Comparison of ENCODE assay signal across 12 mouse cellular contexts in genomic region chr14:57708580-57708979, GRCm38 (mm10). TPM values are rescaled to one million over a fixed set of nuclear protein-coding genes. Genes with fewer than 3 reads are reported as not detected.
DNase-seq lines count a peak whose midpoint lies in the region; ATAC-seq and TF ChIP-seq lines count a peak whose summit lies in the region.
"Had no signal": no experiment of that assay in that cellular context is flagged by ENCODE, and none has a peak within 500 bp of the region (broad histone marks: within the 10 kb centered on the region; RNA-seq: fewer than 3 reads in every experiment).

No protein-coding gene starts in this region.

- WGBS in midbrain, embryonic 13.5 days: 71% methylated on average over 7 of the region's 7 CpGs
- WGBS in midbrain, embryonic 15.5 days: 62% methylated on average over 7 of the region's 7 CpGs
- 56% methylated on average over 7 of the region's 7 CpGs for WGBS in stomach, postnatal 0 days

- no peaks in the 10 kb centered on the region for H3K36me3 ChIP-seq in midbrain, embryonic 13.5 days
- H3K36me3 ChIP-seq in midbrain, embryonic 15.5 days (replicated peaks): no peaks in the 10 kb centered on the region
- no peaks in the 10 kb centered on the region for H3K36me3 ChIP-seq in stomach, postnatal 0 days (ENCODE audit: control insufficient read depth, insufficient read depth, low read length)
- H3K36me3 ChIP-seq: neural tube, embryonic 15.5 days had no signal

- H3K27ac ChIP-seq in midbrain, embryonic 13.5 days: 0 out of 2 replicates have a peak overlapping the region, but pooled peaks have one; percentile 12
- H3K27ac ChIP-seq in midbrain, embryonic 15.5 days: no peak overlapping the region
- peak overlapping the region; percentile 63 for H3K27ac ChIP-seq in stomach, postnatal 0 days (replicated peaks)

- no peak for TF ChIP-seq EP300 in stomach, postnatal 0 days (optimal IDR thresholded peaks at IDR 0.05)

- no peak for TF ChIP-seq CTCF in stomach, postnatal 0 days (IDR thresholded peaks at IDR 0.05; ENCODE audit: low read depth)

- no peak for ATAC-seq in midbrain, embryonic 13.5 days
- no peak for ATAC-seq in midbrain, embryonic 15.5 days (replicated peaks)
- ATAC-seq in stomach, postnatal 0 days (ENCODE audit: low FRiP score, low TSS enrichment): no peak
- ATAC-seq: Patski had no signal

- H3K4me1 ChIP-seq in midbrain, embryonic 13.5 days (replicated peaks): peaks cover 35% of the 10 kb centered on the region
- peaks cover 35% of the 10 kb centered on the region for H3K4me1 ChIP-seq in midbrain, embryonic 15.5 days
- 0 out of 2 replicates have a peak, but pooled peaks cover 2% of the 10 kb centered on the region for H3K4me1 ChIP-seq in stomach, postnatal 0 days (replicated peaks; ENCODE audit: control insufficient read depth, insufficient read depth)

- peak; percentile 31 to 39 for DNase-seq in cerebellum, postnatal 10 days
- DNase-seq in cerebellum, adult 11 months: no peak
- DNase-seq in kidney, postnatal 36 days: peak; percentile 49 to 55
- DNase-seq in stomach, postnatal 0 days (ENCODE audit: low spot score): no peak
- no peak for DNase-seq in MN1 (ENCODE audit: low spot score)
- DNase-seq in spleen, adult 12 weeks (ENCODE audit: low spot score): no peak

- H3K4me3 ChIP-seq in midbrain, embryonic 13.5 days (replicated peaks): no peak overlapping the region
- H3K4me3 ChIP-seq in midbrain, embryonic 15.5 days: no peak overlapping the region
- no peak overlapping the region for H3K4me3 ChIP-seq in stomach, postnatal 0 days (ENCODE audit: low read depth, low read length)
- H3K4me3 ChIP-seq: hindbrain, embryonic 10.5 days; left cerebral cortex, adult 2 months; neural tube, embryonic 15.5 days had no signal

- H3K9ac ChIP-seq in midbrain, embryonic 13.5 days (replicated peaks): no peak overlapping the region
- H3K9ac ChIP-seq in midbrain, embryonic 15.5 days: no peak overlapping the region
- H3K9ac ChIP-seq in stomach, postnatal 0 days (ENCODE audit: low read length): no peak overlapping the region
- H3K9ac ChIP-seq: neural tube, embryonic 15.5 days had no signal

- no peaks in the 10 kb centered on the region for H3K27me3 ChIP-seq in midbrain, embryonic 13.5 days
- H3K27me3 ChIP-seq in midbrain, embryonic 15.5 days (replicated peaks): no peaks in the 10 kb centered on the region
- no peaks in the 10 kb centered on the region for H3K27me3 ChIP-seq in stomach, postnatal 0 days (ENCODE audit: control insufficient read depth, insufficient read depth, low read length)
- H3K27me3 ChIP-seq: neural tube, embryonic 15.5 days; Patski had no signal

- no peak overlapping the region for H3K4me2 ChIP-seq in midbrain, embryonic 13.5 days (replicated peaks)
- no peak overlapping the region for H3K4me2 ChIP-seq in midbrain, embryonic 15.5 days
- no peak overlapping the region for H3K4me2 ChIP-seq in stomach, postnatal 0 days (replicated peaks; ENCODE audit: low read depth)
- H3K4me2 ChIP-seq: neural tube, embryonic 15.5 days had no signal

- H3K9me3 ChIP-seq in midbrain, embryonic 13.5 days: no peaks in the 10 kb centered on the region
- no peaks in the 10 kb centered on the region for H3K9me3 ChIP-seq in midbrain, embryonic 15.5 days
- no peaks in the 10 kb centered on the region for H3K9me3 ChIP-seq in stomach, postnatal 0 days (ENCODE audit: control insufficient read depth, low read length)
- H3K9me3 ChIP-seq: hindbrain, embryonic 10.5 days; neural tube, embryonic 15.5 days had no signal

RNA-seq across cellular contexts. Expression of gene Gm49361, which starts 37.3 kb away (rescaled TPM):
- not detected in 2 replicates for polyA plus RNA-seq in midbrain, embryonic 13.5 days (2015; fragmentation: Nextera tagmentation; extraction: Ambion mirVana)
- not detected in 2 replicates for polyA plus RNA-seq in midbrain, embryonic 15.5 days (2015; fragmentation: Nextera tagmentation; extraction: Ambion mirVana)
- polyA plus RNA-seq in stomach, postnatal 0 days (2015; fragmentation: Nextera tagmentation; extraction: Ambion mirVana): not detected in 2 replicates
- polyA plus RNA-seq: hindbrain, embryonic 10.5 days; neural tube, embryonic 15.5 days; Patski had no signal

RNA-seq across cellular contexts. Expression of gene Xpo4, which starts 43.4 kb away (rescaled TPM):
- polyA plus RNA-seq in midbrain, embryonic 13.5 days (2015; fragmentation: Nextera tagmentation; extraction: Ambion mirVana): 16.5 and 17.9 TPM in 2 replicates
- polyA plus RNA-seq in midbrain, embryonic 15.5 days (2015; fragmentation: Nextera tagmentation; extraction: Ambion mirVana): 12.9 and 13.1 TPM in 2 replicates
- 6.8 and 7.9 TPM in 2 replicates for polyA plus RNA-seq in stomach, postnatal 0 days (2015; fragmentation: Nextera tagmentation; extraction: Ambion mirVana)

RNA-seq across cellular contexts. Expression of gene Lats2, which starts 49.6 kb away (rescaled TPM):
- polyA plus RNA-seq in midbrain, embryonic 13.5 days (2015; fragmentation: Nextera tagmentation; extraction: Ambion mirVana): 7.8 and 9.6 TPM in 2 replicates
- 7.6 TPM in 2 replicates for polyA plus RNA-seq in midbrain, embryonic 15.5 days (2015; fragmentation: Nextera tagmentation; extraction: Ambion mirVana)
- 10.9 and 11.5 TPM in 2 replicates for polyA plus RNA-seq in stomach, postnatal 0 days (2015; fragmentation: Nextera tagmentation; extraction: Ambion mirVana)

Comparison
In these comparisons a context has a peak if more than half of its experiments do, and no peak if none do; other contexts are left out.
1. DNase-seq: peak in cerebellum, postnatal 10 days (2 of 2) and kidney, postnatal 36 days (2 of 2); none in cerebellum, adult 11 months (single experiment), stomach, postnatal 0 days (single experiment), MN1 (single experiment) and spleen, adult 12 weeks (single experiment).